Mouse (Mus musculus): ENCODE measurements at regions not wholly inside any gene's neighbourhood (a gene's known extent, or its start where the extent isn't known, plus 50 kb on each side); places are given as distances from the start of the nearest gene placed in this dataset.

DNA sequence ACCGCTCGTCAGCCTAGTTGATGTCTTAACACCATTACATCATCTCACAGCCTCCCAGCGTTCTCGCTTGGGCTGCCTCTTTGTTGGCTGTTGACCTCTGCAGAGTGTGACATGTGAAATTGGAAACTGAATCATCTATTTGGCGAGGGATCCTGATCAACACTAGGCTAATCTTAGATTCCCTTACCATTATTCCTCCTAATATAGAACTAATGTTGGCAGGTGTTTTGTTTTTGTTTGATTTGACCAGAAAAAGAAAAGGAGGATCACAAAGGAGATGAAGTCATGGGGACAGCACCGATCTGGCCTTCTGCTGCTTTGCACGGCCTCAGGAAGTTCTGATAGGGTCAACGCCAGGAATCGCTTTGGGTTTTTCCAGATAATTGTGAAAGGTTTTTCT lies 131.0 kb downstream of the Ddx1 start:
- no peak for ATAC-seq (ENCODE audit: insufficient read depth, low FRiP score)
- Histone ChIP-seq H3K4me2 (ENCODE audit: low read depth, low read length) (no peak overlapping the region), H3K27ac (ENCODE audit: low read length) (no peak overlapping the region), H3K4me1 (ENCODE audit: control insufficient read depth, insufficient read depth, low read length) (no peaks in the 10 kb centered on the region), H3K9ac (ENCODE audit: low read length) (no peak overlapping the region), H3K9me3 (replicated peaks; ENCODE audit: control insufficient read depth, low read length) (no peaks in the 10 kb centered on the region), H3K36me3 (ENCODE audit: control insufficient read depth, insufficient read depth, low read length) (no peaks in the 10 kb centered on the region), H3K4me3 (replicated peaks; ENCODE audit: low read length) (no peak overlapping the region), H3K27me3 (ENCODE audit: control insufficient read depth, insufficient read depth, low read length) (no peaks in the 10 kb centered on the region)
- WGBS: 59% methylated on average over 9 of the region's 9 CpGs

- H3K4me2 ChIP-seq (ENCODE audit: low read depth, low read length): no peak overlapping the region
- no peak overlapping the region for H3K9ac ChIP-seq (ENCODE audit: low read length)
- ATAC-seq (ENCODE audit: insufficient read depth, low FRiP score): no peak
- H3K27ac ChIP-seq (ENCODE audit: low read length): no peak overlapping the region
- no peaks in the 10 kb centered on the region for H3K9me3 ChIP-seq (replicated peaks; ENCODE audit: control insufficient read depth, low read length)
- no peaks in the 10 kb centered on the region for H3K36me3 ChIP-seq (ENCODE audit: control insufficient read depth, insufficient read depth, low read length)
- H3K4me1 ChIP-seq (ENCODE audit: control insufficient read depth, insufficient read depth, low read length): no peaks in the 10 kb centered on the region
- WGBS: 59% methylated on average over 4 of the region's 4 CpGs
- no peaks in the 10 kb centered on the region for H3K27me3 ChIP-seq (ENCODE audit: control insufficient read depth, insufficient read depth, low read length)
- H3K4me3 ChIP-seq (replicated peaks; ENCODE audit: low read length): no peak overlapping the region
These were observed 134.7 kb downstream of the Ddx1 start for GRCm38 (mm10) chr12:13114341-13114740.

- Histone ChIP-seq H3K9ac (ENCODE audit: low read length) (no peak overlapping the region), H3K36me3 (ENCODE audit: control insufficient read depth, insufficient read depth, low read length) (no peaks in the 10 kb centered on the region), H3K27ac (ENCODE audit: low read length) (no peak overlapping the region), H3K4me2 (ENCODE audit: low read depth, low read length) (no peak overlapping the region), H3K4me3 (replicated peaks; ENCODE audit: low read length) (no peak overlapping the region), H3K4me1 (ENCODE audit: control insufficient read depth, insufficient read depth, low read length) (no peaks in the 10 kb centered on the region), H3K9me3 (replicated peaks; ENCODE audit: control insufficient read depth, low read length) (no peaks in the 10 kb centered on the region), H3K27me3 (ENCODE audit: control insufficient read depth, insufficient read depth, low read length) (no peaks in the 10 kb centered on the region)
- ATAC-seq (ENCODE audit: insufficient read depth, low FRiP score): no peak
- WGBS: 89% methylated on average over 3 of the region's 3 CpGs
These were observed 142.1 kb downstream of the Ddx1 start for GRCm38 (mm10) chr12:13106931-13107330.

GRCm38 (mm10) chr12:13100505-13101354 lies 148.3 kb downstream of the Ddx1 start:
- ATAC-seq (ENCODE audit: insufficient read depth, low FRiP score): no peak
- Histone ChIP-seq H3K27me3 (ENCODE audit: control insufficient read depth, insufficient read depth, low read length) (no peaks in the 10 kb centered on the region), H3K9ac (ENCODE audit: low read length) (no peak overlapping the region), H3K4me2 (ENCODE audit: low read depth, low read length) (no peak overlapping the region), H3K27ac (ENCODE audit: low read length) (no peak overlapping the region), H3K4me3 (replicated peaks; ENCODE audit: low read length) (no peak overlapping the region), H3K36me3 (ENCODE audit: control insufficient read depth, insufficient read depth, low read length) (no peaks in the 10 kb centered on the region), H3K9me3 (replicated peaks; ENCODE audit: control insufficient read depth, low read length) (no peaks in the 10 kb centered on the region), H3K4me1 (ENCODE audit: control insufficient read depth, insufficient read depth, low read length) (no peaks in the 10 kb centered on the region)
- 34% methylated on average over 12 of the region's 12 CpGs for WGBS

- H3K9me3 ChIP-seq (replicated peaks; ENCODE audit: control insufficient read depth, low read length): no peaks in the 10 kb centered on the region
- no peak overlapping the region for H3K9ac ChIP-seq (ENCODE audit: low read length)
- no peak overlapping the region for H3K27ac ChIP-seq (ENCODE audit: low read length)
- H3K4me3 ChIP-seq (replicated peaks; ENCODE audit: low read length): no peak overlapping the region
- no peak for ATAC-seq (ENCODE audit: insufficient read depth, low FRiP score)
- no peak overlapping the region for H3K4me2 ChIP-seq (ENCODE audit: low read depth, low read length)
- no peaks in the 10 kb centered on the region for H3K4me1 ChIP-seq (ENCODE audit: control insufficient read depth, insufficient read depth, low read length)
- no peaks in the 10 kb centered on the region for H3K27me3 ChIP-seq (ENCODE audit: control insufficient read depth, insufficient read depth, low read length)
- no peaks in the 10 kb centered on the region for H3K36me3 ChIP-seq (ENCODE audit: control insufficient read depth, insufficient read depth, low read length)
- whole genome bisulfite sequencing: 49% methylated on average over 9 of the region's 9 CpGs
These were observed 152.6 kb upstream of the Mycn start for GRCm38 (mm10) chr12:13094111-13094851.

DNA sequence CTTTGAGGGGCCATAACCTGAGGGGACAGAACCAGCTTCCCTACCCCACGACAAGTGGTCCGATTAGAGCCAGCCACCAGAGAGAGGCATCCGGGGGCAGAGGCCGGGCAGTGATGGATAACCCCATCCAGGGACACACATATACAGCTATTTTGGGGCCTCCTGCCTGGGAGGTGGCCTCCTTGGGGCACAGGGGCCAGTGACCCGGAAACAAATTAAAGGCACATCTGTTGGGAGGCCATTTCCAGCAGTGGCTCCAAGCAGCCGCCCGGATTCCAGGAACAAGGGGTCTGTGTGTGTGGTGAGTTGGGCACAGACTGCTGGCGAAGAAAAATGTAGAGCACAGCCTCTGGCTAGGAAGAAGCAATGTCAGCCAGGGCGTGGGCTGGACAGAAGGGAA lies 144.2 kb upstream of the Mycn start:
- Histone ChIP-seq H3K4me3 (replicated peaks; ENCODE audit: low read length) (no peak overlapping the region), H3K9me3 (replicated peaks; ENCODE audit: control insufficient read depth, low read length) (no peaks in the 10 kb centered on the region), H3K9ac (ENCODE audit: low read length) (no peak overlapping the region), H3K27ac (ENCODE audit: low read length) (no peak overlapping the region), H3K4me2 (ENCODE audit: low read depth, low read length) (no peak overlapping the region), H3K27me3 (ENCODE audit: control insufficient read depth, insufficient read depth, low read length) (no peaks in the 10 kb centered on the region), H3K4me1 (ENCODE audit: control insufficient read depth, insufficient read depth, low read length) (no peaks in the 10 kb centered on the region), H3K36me3 (ENCODE audit: control insufficient read depth, insufficient read depth, low read length) (no peaks in the 10 kb centered on the region)
- 56% methylated on average over 9 of the region's 9 CpGs for WGBS
- no peak for ATAC-seq (ENCODE audit: insufficient read depth, low FRiP score)

GRCm38 (mm10) chr12:13085484-13085883 lies 143.8 kb upstream of the Mycn start:
- no peak overlapping the region for H3K4me2 ChIP-seq (ENCODE audit: low read depth, low read length)
- ATAC-seq (ENCODE audit: insufficient read depth, low FRiP score): no peak
- H3K27me3 ChIP-seq (ENCODE audit: control insufficient read depth, insufficient read depth, low read length): no peaks in the 10 kb centered on the region
- no peak overlapping the region for H3K4me3 ChIP-seq (replicated peaks; ENCODE audit: low read length)
- no peak overlapping the region for H3K27ac ChIP-seq (ENCODE audit: low read length)
- no peaks in the 10 kb centered on the region for H3K36me3 ChIP-seq (ENCODE audit: control insufficient read depth, insufficient read depth, low read length)
- H3K9me3 ChIP-seq (replicated peaks; ENCODE audit: control insufficient read depth, low read length): no peaks in the 10 kb centered on the region
- H3K4me1 ChIP-seq (ENCODE audit: control insufficient read depth, insufficient read depth, low read length): no peaks in the 10 kb centered on the region
- H3K9ac ChIP-seq (ENCODE audit: low read length): no peak overlapping the region
- 91% methylated on average over 6 of the region's 6 CpGs for WGBS

DNA sequence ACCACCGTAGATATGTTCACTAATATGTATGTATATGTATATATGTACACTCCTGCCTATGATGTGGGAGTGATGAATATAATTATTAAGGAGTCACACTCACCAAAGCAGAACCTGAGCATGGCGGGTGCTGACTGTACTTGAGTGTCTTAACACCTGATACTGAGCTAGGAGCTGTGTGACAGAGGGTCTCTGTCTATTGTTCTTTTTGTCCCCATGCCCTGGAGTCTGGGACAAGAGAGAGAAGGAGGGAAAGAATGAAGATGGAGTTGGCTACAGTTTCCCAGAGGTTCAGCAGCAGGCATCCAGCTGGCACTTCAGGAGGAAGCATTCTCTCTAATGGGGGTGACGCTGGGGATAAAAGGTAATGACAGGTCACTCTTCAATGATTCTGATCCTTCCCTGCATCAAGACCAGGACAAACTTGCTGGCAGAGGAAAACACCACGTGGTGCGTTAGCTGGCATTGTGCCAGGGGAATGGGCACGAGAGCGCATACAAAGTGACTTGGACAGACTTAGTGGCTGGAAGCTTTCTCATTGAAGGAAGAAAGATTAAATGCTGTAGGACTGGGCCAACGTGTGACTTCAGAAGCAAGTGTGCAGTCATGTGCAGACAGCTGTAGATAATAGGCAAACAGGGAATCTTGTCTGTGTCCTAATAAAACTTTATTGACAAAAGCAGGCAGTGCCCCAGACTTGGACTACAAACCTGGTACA lies 141.8 kb upstream of the Mycn start:
- H3K4me1 ChIP-seq (ENCODE audit: control insufficient read depth, insufficient read depth, low read length): no peaks in the 10 kb centered on the region
- no peaks in the 10 kb centered on the region for H3K9me3 ChIP-seq (replicated peaks; ENCODE audit: control insufficient read depth, low read length)
- H3K4me2 ChIP-seq (ENCODE audit: low read depth, low read length): no peak overlapping the region
- no peaks in the 10 kb centered on the region for H3K27me3 ChIP-seq (ENCODE audit: control insufficient read depth, insufficient read depth, low read length)
- H3K9ac ChIP-seq (ENCODE audit: low read length): no peak overlapping the region
- H3K4me3 ChIP-seq (replicated peaks; ENCODE audit: low read length): no peak overlapping the region
- no peaks in the 10 kb centered on the region for H3K36me3 ChIP-seq (ENCODE audit: control insufficient read depth, insufficient read depth, low read length)
- 62% methylated on average over 8 of the region's 8 CpGs for WGBS
- no peak for ATAC-seq (ENCODE audit: insufficient read depth, low FRiP score)
- no peak overlapping the region for H3K27ac ChIP-seq (ENCODE audit: low read length)

GRCm38 (mm10) chr12:13080791-13081190 lies 139.1 kb upstream of the Mycn start:
- no peaks in the 10 kb centered on the region for H3K36me3 ChIP-seq (ENCODE audit: control insufficient read depth, insufficient read depth, low read length)
- H3K4me1 ChIP-seq (ENCODE audit: control insufficient read depth, insufficient read depth, low read length): no peaks in the 10 kb centered on the region
- H3K9me3 ChIP-seq (replicated peaks; ENCODE audit: control insufficient read depth, low read length): no peaks in the 10 kb centered on the region
- H3K4me2 ChIP-seq (ENCODE audit: low read depth, low read length): no peak overlapping the region
- WGBS: 77% methylated on average over 5 of the region's 5 CpGs
- ATAC-seq (ENCODE audit: insufficient read depth, low FRiP score): no peak
- no peaks in the 10 kb centered on the region for H3K27me3 ChIP-seq (ENCODE audit: control insufficient read depth, insufficient read depth, low read length)
- H3K4me3 ChIP-seq (replicated peaks; ENCODE audit: low read length): no peak overlapping the region
- H3K27ac ChIP-seq (ENCODE audit: low read length): no peak overlapping the region
- no peak overlapping the region for H3K9ac ChIP-seq (ENCODE audit: low read length)

All from stomach, embryonic 16.5 days (tissue).